Mouse (Mus musculus): ENCODE measurements at regions not wholly inside any gene's neighbourhood (a gene's known extent, or its start where the extent isn't known, plus 50 kb on each side); places are given as distances from the start of the nearest gene placed in this dataset.

DNA sequence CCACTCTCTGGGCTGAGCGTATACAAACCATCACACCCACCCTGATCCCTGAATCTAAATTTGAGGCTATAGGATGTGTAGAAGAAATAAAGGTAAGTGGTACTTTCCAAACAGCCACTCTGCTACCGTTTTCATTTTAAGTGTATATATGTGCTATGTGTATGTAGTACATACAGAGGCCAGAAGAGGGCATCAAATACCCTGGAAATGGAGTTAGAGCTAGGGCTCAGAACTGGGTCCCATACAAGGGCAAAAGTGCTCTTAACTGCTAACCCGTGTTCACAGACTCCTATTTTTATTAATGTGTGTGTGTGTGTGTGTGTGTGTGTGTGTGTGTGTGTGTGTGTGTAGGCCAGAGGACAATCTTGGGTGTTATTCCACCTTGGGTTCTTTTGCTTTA lies 51.6 kb upstream of the Lrfn2 start:
- no peak for DNase-seq (ENCODE audit: low spot score in 2 of 2)

DNA sequence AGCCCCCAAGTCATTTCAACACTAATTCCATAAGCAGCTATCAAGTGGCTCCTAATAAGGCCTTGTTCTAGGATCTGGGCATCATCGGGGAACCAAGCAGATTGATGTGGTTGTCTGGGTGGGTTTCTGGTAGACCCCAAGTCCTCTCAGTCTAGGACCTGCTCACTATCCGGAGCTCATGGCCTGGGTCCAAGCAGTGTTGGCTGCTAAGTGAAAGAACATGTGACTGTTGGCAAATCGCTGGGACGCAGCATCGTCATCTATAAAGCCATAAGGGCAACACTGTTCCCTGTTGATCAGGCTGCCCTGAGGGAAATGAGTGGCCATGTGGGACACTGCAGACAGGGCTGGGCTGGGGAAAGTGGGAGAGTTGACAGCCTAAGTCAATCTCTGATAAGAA lies 50.2 kb upstream of the Lrfn2 start:
- DNase-seq (ENCODE audit: low spot score in 2 of 2): peak; percentile 33 to 35
